Mouse (Mus musculus): ENCODE data around the gene Vps26c.

DNA sequence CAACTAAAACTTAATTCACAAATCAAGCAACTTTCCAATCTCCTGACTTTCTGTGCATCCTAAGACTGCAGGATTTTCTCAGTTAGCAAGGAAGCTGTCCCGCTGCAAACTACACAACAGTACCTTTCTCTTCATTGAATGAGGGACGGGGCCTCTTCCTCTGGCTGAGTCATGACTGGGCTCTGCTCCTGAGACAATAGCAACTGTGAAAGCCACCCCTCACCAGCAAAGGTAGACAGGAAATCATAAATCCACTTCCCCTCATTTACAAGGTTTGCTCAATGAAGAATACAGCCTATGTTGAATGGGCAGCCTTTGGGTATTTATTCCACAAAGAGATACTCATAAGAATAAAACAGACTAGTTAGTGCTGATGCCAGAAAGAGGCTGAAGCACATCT is 16.6 kb downstream of the Vps26c start:
- no peak for TF ChIP-seq POLR2A (IDR thresholded peaks at IDR 0.05; ENCODE audit: control insufficient read depth, extremely low read depth, insufficient read depth, low read length, poor library complexity)
- no peak for TF ChIP-seq CTCF (IDR thresholded peaks at IDR 0.05; ENCODE audit: borderline replicate concordance, control insufficient read depth, extremely low read depth, insufficient read depth, low read length, poor library complexity)

All from thymus, adult 2 months (tissue).